Mouse (Mus musculus): Measurements from ENCODE around the gene Astn2.

The Astn2 gene

DNA sequence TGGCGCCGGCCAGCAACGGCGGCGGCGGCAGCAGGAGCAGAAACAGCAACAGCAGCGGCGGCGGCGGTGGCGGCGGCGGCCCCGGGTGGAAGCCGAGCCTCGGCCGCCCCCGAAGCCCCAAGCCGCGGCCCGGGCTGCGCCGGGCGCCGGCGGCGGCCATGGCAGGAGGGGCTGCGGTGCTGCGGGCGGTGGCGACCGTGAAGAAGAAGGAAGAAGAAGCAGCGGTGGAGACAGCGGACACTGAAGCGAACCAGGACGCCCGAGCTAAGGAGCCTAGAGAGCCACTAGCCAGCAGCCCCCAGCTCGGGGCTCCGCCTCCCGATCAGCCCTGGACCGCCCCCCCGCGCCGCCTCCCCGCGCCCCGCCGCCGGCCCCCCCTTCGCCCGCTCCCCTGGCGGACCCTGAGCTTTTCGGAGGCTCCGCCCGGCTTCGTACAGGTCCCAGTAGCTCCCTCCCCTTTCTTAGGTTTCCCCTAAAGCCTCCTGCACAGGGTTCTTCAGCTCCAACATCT lies at the start of gene Astn2:
Gene Astn2 (minus strand): TSS at position 411 of the 511 bp plus-strand sequence.
- no peak for DNase-seq

DNA sequence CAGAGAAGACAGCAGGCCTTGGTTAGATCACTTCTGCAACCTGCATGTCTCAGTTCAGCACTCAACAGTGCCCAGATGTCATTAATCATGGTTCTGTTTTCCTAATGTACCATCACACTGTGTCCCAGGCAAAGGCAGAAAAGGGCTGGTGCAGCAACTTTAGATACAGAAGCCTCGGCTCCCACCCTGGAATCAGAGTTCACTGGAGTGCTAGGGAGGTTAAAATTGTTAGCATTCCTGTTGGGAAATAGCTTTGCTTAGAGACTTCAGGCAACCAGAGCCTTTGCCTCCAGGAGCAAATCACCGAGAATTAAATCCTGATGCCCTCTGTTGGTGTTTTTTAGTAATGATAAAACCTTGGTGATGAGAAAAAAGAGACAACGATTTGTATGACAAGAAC lies 45.7 kb upstream of the Astn2 start:
- DNase-seq = no peak

DNA sequence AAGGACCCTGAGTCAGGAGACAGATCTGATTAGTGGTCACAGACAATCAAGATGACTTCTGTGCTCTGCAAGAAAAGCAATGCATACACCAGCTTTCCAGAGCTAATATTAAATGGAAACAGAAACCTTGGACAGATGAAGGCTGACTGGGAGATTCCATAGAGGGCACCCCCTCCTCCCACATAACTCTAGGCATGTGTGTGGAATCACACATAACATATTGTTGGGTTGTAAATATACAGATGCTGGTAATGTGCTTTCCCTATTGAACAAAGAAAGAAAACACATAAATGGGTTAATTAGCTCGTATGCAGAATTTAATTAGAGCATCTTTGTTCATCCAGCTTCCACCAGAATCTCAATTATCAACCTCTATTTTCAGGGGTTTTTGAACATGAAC lies 26.8 kb upstream of the Astn2 start:
- no peak for DNase-seq

DNA sequence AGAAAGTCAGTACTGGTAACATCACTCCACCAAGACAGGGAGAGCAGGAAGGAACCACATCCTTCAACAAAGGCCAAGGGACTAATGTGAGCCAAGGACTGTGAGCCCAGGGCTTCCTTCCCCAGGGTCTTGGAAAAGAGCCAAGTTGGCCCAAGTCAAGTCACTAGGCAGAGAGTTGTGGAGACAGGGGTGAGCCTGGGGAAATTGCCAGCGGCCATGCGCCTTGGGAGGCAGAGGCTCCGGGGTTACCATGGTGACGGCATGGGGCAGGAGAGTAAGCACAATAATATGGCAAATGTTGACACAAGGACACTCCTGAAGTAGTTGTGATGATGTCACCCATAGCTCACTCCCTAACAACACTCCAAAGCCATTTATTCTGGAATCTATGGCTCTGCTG lies 21.4 kb upstream of the Astn2 start:
- no peak for DNase-seq

DNA sequence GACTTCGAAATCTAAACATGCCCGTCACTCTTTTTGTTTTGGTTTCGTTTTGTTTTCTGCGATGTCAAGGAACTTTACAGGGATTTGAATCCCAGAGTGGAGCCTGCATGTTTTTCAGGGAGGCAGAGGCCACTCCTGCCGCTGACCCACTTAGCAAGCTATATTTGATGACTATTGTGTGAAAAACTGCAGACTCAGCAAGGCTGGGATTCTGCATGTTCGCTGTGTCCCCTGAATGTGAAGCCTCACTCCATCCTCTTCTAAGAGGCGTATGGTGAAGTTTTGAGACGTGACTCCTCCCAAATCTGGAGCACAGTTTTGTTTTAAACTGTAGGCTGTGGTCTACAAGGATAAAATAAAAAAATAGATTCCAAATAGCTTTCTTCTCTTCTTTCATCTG lies 10.4 kb upstream of the Astn2 start:
- DNase-seq = no peak

DNA sequence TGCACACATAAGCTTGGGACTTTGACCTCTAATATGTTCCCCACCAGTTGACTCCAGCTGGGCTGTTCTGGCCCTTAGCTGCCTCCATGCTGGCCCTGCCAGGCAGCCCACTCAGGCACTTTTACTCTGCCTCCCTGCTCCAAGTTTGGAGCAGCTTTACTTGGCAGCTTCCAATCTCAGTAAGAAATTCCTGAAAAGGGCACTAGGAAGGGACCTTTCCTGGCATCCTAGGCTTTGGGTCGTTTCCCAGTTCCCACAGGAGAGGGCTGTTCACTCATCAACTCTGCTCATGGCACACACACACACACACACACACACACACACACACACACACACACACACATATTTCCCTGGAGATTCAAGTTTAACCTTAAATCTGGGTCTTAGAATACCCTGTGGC lies 675 bp upstream of the Astn2 start:
- DNase-seq = no peak

DNA sequence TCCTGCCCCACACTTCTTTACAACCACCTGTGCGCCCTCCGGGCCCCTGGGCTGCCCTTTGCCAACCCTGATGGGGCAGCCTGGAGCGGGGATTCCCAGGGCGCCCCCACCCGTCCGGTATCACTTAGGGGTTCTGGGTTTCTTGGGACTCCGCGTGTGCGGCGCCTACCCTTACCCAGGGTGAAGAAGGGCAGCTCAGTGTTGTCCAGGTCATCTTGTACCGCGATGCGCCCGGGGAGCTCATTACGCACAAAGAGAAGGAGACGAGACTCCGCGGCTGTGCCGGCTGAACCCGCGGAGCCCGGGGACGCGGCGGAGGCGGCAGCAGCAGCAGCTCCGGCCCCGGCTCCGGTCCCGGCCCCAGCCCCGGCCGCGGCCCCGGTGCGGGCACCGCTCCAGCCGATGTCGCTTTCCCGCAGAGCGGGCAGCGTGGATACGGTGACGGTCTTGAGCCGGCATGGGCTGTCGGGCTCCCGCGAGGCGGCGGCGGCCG lies 657 bp downstream of the Astn2 start:
- no peak for DNase-seq

DNA sequence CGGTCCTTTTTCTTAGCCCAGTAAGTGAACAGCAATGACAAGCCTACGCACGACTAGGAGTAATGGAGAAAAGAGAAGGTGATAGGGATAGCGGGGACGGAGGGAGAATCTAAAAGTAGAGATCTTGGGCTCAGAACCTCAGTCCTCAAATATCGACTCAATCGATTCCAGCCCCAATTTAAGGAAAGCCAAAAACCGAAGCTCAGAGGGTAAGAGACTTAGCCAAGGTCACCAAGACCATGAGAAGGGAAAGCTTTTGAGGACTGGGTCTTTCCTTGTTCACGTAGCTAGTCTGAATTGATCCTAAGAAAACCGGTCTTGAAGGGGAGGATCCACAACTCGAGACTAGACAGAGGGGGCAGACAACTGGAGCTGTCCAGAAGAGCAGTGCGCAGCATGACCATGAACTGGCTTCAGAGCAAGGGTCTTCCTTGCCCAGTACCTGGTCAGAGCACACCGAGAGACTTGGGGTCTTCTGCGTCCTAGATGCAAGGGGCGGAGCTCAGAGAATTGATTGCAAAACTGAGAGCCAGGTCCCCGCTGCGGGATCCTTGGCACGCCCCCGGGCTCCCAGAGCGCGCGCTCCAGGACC lies 1.2 kb downstream of the Astn2 start:
- DNase-seq = no peak

DNA sequence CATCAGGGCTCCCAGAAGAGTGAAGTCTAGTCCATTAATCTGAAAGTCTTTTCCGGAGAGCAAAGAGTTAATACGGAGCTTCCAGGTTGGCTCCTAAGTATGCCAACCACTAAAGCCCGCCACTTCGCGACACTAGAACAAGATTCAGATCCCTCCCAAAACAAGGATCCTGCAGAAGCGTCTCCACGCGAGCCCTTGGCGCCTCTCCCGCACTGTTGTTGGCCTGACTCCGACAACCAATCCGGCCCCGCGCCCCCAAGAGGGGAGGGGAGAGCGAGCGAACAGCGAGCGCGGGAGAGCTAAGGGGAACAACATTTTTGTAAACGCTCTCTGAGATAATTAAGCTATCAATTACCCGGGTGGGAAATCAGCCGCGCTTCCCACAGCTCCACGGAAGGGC lies 1.8 kb downstream of the Astn2 start:
- DNase-seq = no peak

DNA sequence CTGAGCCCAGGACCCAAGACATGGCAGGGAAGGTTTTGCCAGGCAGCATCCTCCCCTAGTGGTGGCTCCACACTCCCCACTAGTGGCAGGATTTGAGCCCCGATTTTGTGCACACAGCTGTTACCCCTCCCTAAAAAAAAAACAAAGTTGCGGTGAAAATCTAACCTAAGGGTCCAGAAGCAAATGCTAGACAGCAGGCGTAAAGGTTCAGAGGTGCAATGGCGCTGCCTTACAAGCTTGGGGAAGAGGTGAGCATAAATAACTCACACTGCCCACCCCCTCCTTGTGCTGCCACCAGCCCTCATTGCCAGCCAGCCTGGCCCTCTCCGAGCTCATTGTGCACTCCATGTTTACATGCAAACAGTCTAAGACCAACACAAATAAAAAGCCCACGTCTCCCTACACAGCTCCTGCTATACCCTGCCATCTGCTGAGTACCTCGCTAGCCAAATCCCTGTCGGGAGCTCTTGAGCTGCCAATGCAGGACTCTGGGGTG lies 3.2 kb downstream of the Astn2 start:
- no peak for DNase-seq

DNA sequence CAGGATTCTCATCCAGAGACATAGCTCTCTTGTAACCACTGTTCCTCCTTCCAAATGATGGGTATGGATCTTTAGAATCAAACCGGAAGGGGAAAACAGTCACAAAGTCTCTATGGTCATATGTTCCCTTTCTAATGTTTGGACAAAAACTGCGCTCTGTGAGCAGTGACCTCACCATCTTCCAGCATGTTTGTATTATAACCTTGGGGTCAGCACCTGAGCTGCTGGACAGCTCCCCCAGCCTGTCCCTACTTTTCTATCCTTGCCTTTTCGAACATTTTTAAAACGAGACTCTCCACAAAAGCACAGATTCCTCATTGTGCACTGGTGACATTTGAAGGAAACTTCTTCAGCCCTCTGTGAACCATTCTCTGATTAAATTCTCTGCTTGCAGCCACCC lies 5.3 kb downstream of the Astn2 start:
- no peak for DNase-seq

DNA sequence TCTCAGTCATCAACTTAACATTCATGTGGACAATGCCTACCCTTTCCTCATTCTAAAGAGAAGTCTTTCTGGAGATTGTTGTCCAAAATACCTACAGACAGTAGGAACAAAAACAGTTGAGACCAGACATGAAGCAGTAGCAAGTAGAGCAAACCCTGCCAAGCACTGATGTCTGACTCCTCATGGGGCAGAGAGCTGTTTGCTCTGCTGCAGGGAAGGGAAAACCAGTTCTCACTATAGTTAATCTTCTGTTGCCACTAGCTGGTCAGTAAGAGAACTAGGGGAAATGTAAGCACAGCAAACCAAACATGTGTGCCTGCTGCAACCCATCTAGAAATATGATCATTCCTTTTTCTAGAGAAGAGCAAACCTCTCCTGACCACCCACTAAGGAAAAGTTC lies 7.2 kb downstream of the Astn2 start:
- DNase-seq = no peak

DNA sequence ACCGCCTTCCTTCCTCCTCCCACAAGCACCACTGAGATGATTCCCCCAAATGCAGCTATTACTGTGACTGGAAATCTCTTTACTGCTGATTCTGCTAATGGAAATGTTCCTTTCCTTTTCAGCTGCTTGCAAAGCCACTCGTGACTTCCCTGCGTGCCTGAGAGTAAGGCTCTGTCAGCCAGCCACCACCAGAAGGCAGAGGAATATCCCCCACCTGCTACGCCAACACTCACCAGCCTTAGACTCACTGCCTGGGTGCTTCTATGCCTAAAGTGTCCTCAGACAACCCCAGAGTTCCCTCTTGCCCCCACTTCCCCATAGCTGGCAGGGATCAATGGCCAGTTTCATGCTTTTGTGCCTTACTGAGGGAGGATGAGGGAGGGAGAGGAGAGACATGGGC lies 11.1 kb downstream of the Astn2 start:
- no peak for DNase-seq

DNA sequence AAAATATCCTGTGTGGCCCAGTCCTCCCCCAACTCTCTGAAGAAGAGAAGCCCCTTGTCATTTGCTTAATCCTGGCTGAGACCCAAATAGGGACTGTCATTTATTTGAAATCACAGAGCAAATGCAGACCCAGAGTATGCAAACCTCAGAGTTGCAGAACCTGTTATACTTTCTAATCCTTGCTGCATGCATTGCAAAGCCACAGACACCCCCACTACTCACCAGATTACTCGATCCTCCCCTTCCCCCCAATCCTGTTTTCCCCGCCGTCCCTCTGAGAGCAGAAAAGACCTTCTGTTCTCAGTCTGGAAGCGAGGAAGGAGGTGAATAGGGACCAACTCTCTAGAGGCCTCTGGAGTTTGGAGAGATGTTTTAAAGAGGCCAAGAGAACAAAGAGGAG lies 13.9 kb downstream of the Astn2 start:
- no peak for DNase-seq

DNA sequence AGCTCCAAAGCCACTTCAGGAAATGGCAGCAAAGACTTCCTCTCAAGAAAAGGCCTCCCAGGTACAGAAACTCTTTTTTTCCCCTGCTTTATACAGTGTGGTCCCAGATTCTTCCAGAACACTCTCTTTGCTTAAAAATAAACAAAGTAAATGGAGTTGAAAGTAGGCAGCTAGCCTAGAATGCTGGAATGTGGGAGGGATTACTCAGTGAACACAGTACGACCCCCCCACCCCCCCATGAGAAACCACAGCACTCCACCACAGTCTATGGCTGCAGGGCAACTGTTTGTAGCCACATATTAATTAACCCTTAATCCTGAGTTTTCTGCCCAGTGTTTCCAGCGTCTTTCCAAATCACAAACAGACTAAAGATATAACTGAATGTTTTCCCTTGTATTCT lies 25.8 kb downstream of the Astn2 start:
- no peak for DNase-seq

DNA sequence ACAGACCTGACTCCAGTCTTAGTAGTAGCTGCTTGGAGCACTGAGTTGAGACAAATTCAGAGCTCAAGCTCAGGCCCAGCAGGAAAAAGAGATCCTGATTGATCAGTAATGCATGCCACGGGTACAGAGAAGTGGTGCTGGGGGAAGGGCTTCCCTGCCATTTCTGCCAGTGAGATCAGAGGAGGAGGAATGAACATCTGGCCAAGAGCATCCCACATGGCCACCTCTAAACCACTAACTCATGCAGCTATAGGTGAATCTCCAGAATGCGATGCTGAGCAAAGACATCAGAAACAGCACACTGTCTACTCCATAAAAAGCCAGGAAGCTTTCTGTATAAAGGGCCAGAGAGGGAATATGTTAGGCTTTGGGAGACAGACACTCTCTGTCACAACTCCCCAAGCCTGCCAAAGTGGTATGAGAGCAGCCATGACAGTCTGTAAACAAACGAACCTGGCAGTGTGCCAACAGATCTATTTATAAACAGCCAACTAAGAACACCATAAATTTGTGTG lies 33.8 kb downstream of the Astn2 start:
- no peak for DNase-seq

DNA sequence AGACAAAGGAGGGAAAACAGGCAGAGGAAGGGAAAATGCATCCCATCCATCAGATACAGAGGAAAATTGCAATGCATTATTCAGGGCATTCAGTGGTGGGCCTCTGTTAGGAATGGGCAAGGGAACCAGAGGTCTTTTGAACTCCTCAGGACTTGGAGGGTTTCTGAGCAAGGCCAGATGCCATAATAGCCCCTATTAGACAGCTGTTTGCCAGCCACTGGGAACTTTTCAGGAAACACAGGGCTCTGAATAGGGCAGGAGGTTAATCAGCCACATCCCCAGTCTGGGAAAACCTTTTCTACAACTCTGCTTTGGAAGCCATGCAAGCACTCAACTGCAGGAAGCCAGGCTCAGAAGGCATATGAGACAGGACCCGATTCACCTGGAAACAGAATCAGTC lies 38.9 kb downstream of the Astn2 start:
- DNase-seq = no peak

DNA sequence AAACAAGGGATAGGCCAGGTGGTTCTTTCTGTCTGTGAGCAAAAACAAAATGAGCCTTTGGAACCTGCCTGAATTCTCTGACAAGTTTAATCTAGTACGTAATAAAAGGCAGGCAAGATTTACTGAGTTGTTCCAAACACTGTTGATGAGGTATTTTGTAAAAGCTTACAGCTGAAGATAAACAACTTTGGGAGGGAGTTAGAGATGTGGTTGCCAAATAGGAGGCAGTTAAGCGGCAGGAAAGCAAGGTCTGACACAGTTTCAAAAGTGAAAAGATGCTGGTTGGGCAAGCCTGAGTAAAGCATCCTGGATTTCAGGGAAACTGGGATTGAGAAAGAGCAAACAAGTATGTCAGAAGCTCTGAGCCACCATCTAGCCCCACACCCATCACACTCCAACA lies 59.8 kb downstream of the Astn2 start:
- DNase-seq = no peak

DNA sequence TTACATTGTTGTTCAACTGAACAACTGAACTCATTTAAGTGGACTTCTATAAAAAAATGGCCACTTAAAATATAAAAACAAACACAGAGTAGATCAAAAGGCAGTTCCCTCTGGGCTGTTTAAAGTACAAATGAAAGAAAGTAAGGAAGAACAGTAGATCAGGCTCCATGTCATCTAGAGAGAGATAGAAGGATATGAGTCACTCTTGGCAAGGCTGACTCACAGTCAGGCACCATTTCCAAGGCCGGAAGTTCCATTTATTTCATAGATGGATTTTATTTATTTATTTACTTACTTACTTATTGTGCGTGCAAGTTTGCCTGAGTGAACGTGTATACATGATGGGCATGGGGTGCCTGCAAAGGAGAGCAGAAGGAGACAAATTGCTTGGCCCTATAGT lies 67.0 kb downstream of the Astn2 start:
- no peak for DNase-seq

DNA sequence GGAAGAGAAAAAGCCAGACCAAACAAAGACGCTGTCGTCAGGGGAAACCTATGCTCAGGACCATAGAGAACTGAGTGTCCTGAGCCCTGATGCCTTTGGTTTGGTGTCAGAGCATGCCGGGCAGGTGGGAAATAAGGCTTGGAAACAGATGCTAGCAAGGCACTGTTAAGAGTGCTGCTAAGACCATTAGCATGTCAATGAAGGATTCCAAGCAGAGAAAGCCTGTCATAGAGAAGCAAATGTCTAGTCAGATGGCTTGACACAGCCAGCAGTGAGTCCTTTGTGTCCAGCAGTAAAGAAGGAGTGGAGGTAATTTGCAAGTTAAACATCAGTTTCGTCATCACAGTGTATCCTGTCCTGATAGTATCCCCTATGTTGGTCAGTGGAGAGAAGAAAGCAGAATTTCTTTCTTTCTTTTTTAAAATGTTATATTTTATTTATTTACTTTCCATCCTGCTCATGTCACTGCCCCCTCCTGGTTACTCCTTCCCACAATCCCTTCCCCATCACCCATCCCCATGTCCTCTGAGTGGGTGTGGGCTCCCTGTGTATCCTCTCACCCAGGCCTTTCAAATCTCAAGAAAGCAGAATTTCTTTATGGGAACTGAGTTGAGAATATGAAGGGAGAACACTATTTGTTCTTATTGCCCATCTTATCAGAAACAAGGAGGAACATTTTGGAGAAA lies 73.7 kb downstream of the Astn2 start:
- no peak for DNase-seq

DNA sequence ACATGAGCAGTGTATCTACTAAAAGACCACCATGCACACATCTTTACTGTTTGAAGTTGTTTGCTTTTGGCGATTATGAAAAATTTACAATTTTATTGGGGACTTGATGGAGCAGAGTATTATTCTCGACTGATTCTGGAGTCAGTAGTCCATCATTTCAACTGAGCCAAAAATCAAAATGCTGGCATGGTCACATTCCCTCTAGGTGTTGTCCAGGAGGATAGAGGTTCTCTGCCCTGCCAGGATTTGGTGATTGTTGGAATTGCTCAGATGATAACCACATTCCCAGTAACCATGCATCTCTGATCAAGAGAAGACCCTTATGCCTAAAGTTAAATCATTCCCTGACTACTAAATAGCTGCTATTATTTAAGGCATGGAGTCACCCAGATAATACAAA lies 83.4 kb downstream of the Astn2 start:
- DNase-seq = no peak

DNA sequence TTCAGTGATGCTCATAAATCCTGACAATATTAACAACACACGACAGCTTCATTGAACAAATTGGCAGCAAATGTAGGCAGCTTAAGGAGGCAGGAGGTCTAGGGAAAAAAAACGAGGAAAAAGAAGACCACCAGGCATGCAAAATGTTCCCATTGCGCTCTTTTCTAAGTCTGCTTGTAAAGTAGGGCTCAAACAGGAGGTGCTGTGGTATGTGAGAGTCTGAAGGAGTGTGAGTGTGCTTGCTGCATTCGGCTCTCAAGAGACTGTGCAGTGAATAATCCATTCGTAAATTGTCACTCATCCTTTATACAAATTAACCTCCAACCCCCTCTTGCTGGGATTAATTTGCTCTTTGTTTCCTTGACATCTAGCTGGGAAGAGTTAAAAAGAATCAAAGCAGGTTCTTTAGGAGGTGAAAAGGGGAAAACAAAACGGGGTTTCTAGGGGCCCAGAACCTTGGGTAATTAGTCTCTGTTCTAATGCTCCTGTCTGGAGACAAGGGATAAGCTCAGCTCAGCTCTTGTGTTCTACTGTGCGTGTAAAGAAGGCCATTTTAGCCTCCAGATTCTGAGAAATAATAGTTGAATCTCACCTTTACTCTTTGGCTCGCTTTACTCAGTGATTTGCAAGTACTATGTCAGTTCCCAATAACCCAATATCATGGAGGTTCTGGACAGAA lies 89.5 kb downstream of the Astn2 start:
- no peak for DNase-seq

DNA sequence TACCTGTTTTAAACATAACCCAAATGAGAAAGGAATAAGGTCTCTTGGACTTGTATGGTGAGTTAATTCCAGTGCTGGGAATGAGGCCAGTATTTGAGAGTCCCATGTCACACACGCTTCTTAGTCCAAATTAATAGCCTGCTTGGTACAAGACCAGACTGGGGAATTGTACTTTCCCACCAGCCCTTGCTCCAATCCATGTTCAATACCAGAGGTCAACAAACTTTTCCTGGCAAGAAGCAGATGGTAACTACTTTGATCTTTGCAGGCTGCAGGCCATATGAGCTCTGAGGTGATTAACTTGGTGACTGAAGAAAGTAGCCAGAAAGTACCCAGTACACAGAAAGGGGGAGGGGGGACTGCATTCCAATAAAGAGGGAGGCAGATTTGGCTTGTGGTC lies 91.7 kb downstream of the Astn2 start:
- no peak for DNase-seq

All from spleen, adult 18-20 months (tissue).